Mouse (Mus musculus) erythroblast, embryonic 14.5 days (primary cell): ENCODE data around the gene Kansl1.

Experiments used
- GATA1 ChIP-seq: IDR thresholded peaks from 2 replicates; pipeline ENCODE4 v1.6.1; 2012; ENCODE audit warnings: low read length, inconsistent platforms, mixed read lengths
- TAL1 ChIP-seq: IDR thresholded peaks from 3 replicates; pipeline ENCODE4 v1.6.1; 2012; ENCODE audit warnings: low read length, inconsistent platforms, mixed read lengths

DNA sequence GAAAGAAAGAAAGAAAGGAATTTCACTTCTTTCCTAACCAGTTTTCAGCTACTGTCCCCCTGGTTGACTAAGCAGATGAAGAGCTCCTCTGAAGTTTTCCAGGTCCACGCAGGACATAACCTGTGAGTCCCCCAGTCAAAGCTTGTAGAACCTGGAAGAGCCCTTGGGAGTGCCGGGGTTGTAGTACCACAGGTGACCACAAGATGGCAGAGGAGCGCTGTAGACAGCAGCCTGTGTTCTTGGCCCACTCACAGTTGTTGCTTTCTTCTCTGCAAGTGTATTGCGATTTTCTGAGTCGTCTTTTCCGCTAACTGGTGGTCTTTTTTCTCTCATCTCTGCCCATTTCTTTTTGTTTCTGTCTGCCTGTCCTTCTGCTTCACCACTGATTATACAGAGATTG, 153.0 kb downstream of the Kansl1 start:
- TF ChIP-seq TAL1 (no peak), GATA1 (no peak)
